Mouse (Mus musculus) lung, postnatal 10 days (tissue): ENCODE measurements around the gene Ddc.

Source experiments
- DNase-seq: peaks from one replicate; pipeline ENCODE4 v3.0.0; 2021

Ddc gene

GRCm38 (mm10) chr11:11839874-11840273, 58.1 kb downstream of the Ddc start:
- DNase-seq: no peak

GRCm38 (mm10) chr11:11837384-11837783, 60.6 kb downstream of the Ddc start:
- DNase-seq: peak; percentile 40

- peak; percentile 47 for DNase-seq
Observed at GRCm38 (mm10) chr11:11836713-11837370, 61.1 kb downstream of the Ddc start.

- DNase-seq: no peak
Observed at GRCm38 (mm10) chr11:11836262-11836661, 61.7 kb downstream of the Ddc start.

GRCm38 (mm10) chr11:11835791-11836190, 62.2 kb downstream of the Ddc start:
- no peak for DNase-seq

GRCm38 (mm10) chr11:11835361-11835760, 62.6 kb downstream of the Ddc start:
- no peak for DNase-seq

GRCm38 (mm10) chr11:11833100-11833499, 64.8 kb downstream of the Ddc start:
- no peak for DNase-seq

- peak; percentile 46 for DNase-seq
Observed at GRCm38 (mm10) chr11:11832755-11833084, 65.2 kb downstream of the Ddc start.

GRCm38 (mm10) chr11:11831940-11832754, 65.8 kb downstream of the Ddc start:
- DNase-seq: peak; percentile 54

GRCm38 (mm10) chr11:11831526-11831925, 66.4 kb downstream of the Ddc start:
- DNase-seq: no peak

GRCm38 (mm10) chr11:11830884-11831495, 67.0 kb downstream of the Ddc start:
- DNase-seq: no peak

GRCm38 (mm10) chr11:11829161-11830000, 68.6 kb downstream of the Ddc start:
- peak; percentile 55 for DNase-seq

GRCm38 (mm10) chr11:11828761-11829160, 69.2 kb downstream of the Ddc start:
- DNase-seq: no peak

GRCm38 (mm10) chr11:11828251-11828650, 69.7 kb downstream of the Ddc start:
- DNase-seq: no peak

GRCm38 (mm10) chr11:11826475-11826874, 71.5 kb downstream of the Ddc start:
- no peak for DNase-seq

- DNase-seq: no peak
Observed at GRCm38 (mm10) chr11:11825670-11826069, 72.3 kb downstream of the Ddc start.

- DNase-seq: no peak
Observed at GRCm38 (mm10) chr11:11824970-11825635, 72.8 kb downstream of the Ddc start.

- peak; percentile 57 for DNase-seq
Observed at GRCm38 (mm10) chr11:11823980-11824911, 73.7 kb downstream of the Ddc start.

GRCm38 (mm10) chr11:11822181-11823095, 75.5 kb downstream of the Ddc start:
- DNase-seq: no peak

- DNase-seq: peak; percentile 78
Observed at GRCm38 (mm10) chr11:11821387-11821975, 76.5 kb downstream of the Ddc start.
